Mouse (Mus musculus): ENCODE data around the gene Mcur1. TPM values are rescaled to one million over a fixed set of nuclear protein-coding genes. Genes with fewer than 3 reads are reported as not detected.

Gene Mcur1
- polyA plus RNA-seq, 1 experiment from 2014 or later: 8.6 TPM

- ATAC-seq (ENCODE audit: low read depth): peak; percentile 54; the same call in 1 of the 2 replicates
- Histone ChIP-seq H3K4me2 (ENCODE audit: low read depth, low read length) (no peak overlapping the region), H3K27ac (ENCODE audit: low read depth, low read length) (peak overlapping the region; percentile 22; the same call in 1 of the 2 replicates), H3K4me1 (ENCODE audit: control insufficient read depth, insufficient read depth, low read length) (peaks cover 4% of the 10 kb centered on the region; the same call in 1 of the 2 replicates), H3K27me3 (ENCODE audit: control insufficient read depth, insufficient read depth, low read length) (no peaks in the 10 kb centered on the region), H3K9me3 (ENCODE audit: control insufficient read depth, low read length) (no peaks in the 10 kb centered on the region), H3K4me3 (ENCODE audit: low read depth, low read length) (no peak overlapping the region), H3K9ac (replicated peaks; ENCODE audit: low read depth, low read length) (no peak overlapping the region), H3K36me3 (ENCODE audit: control insufficient read depth, insufficient read depth, low read length) (no peaks in the 10 kb centered on the region)
- 57% methylated on average over 16 of the region's 16 CpGs for WGBS
Measured at GRCm38 (mm10) chr13:43524491-43525362, 35.3 kb downstream of the Mcur1 start.

GRCm38 (mm10) chr13:43523906-43524480 is 36.0 kb downstream of the Mcur1 start:
- H3K36me3 ChIP-seq (ENCODE audit: control insufficient read depth, insufficient read depth, low read length): no peaks in the 10 kb centered on the region
- no peak for ATAC-seq (ENCODE audit: low read depth)
- no peaks in the 10 kb centered on the region for H3K27me3 ChIP-seq (ENCODE audit: control insufficient read depth, insufficient read depth, low read length)
- WGBS: 85% methylated on average over 7 of the region's 7 CpGs
- peaks cover 4% of the 10 kb centered on the region; the same call in 1 of the 2 replicates for H3K4me1 ChIP-seq (ENCODE audit: control insufficient read depth, insufficient read depth, low read length)
- no peak overlapping the region for H3K4me3 ChIP-seq (ENCODE audit: low read depth, low read length)
- H3K27ac ChIP-seq (ENCODE audit: low read depth, low read length): no peak overlapping the region
- no peaks in the 10 kb centered on the region for H3K9me3 ChIP-seq (ENCODE audit: control insufficient read depth, low read length)
- no peak overlapping the region for H3K9ac ChIP-seq (replicated peaks; ENCODE audit: low read depth, low read length)
- H3K4me2 ChIP-seq (ENCODE audit: low read depth, low read length): no peak overlapping the region

GRCm38 (mm10) chr13:43521940-43522339 is 38.1 kb downstream of the Mcur1 start:
- H3K9me3 ChIP-seq (ENCODE audit: control insufficient read depth, low read length): no peaks in the 10 kb centered on the region

GRCm38 (mm10) chr13:43519251-43519650 is 40.7 kb downstream of the Mcur1 start:
- no peak overlapping the region for H3K4me3 ChIP-seq (ENCODE audit: low read depth, low read length)
- H3K9ac ChIP-seq (replicated peaks; ENCODE audit: low read depth, low read length): no peak overlapping the region
- H3K27me3 ChIP-seq (ENCODE audit: control insufficient read depth, insufficient read depth, low read length): no peaks in the 10 kb centered on the region
- no peaks in the 10 kb centered on the region for H3K36me3 ChIP-seq (ENCODE audit: control insufficient read depth, insufficient read depth, low read length)
- no peak overlapping the region for H3K27ac ChIP-seq (ENCODE audit: low read depth, low read length)
- H3K4me1 ChIP-seq (ENCODE audit: control insufficient read depth, insufficient read depth, low read length): no peaks in the 10 kb centered on the region
- no peak overlapping the region for H3K4me2 ChIP-seq (ENCODE audit: low read depth, low read length)
- 81% methylated on average over 6 of the region's 6 CpGs for WGBS
- no peaks in the 10 kb centered on the region for H3K9me3 ChIP-seq (ENCODE audit: control insufficient read depth, low read length)
- ATAC-seq (ENCODE audit: low read depth): no peak

More at GRCm38 (mm10) chr13:43521940-43522339, 38.1 kb downstream of the Mcur1 start:
- no peaks in the 10 kb centered on the region for H3K36me3 ChIP-seq (ENCODE audit: control insufficient read depth, insufficient read depth, low read length)
- H3K4me3 ChIP-seq (ENCODE audit: low read depth, low read length): no peak overlapping the region
- H3K9ac ChIP-seq (replicated peaks; ENCODE audit: low read depth, low read length): no peak overlapping the region
- peaks cover 4% of the 10 kb centered on the region; the same call in 1 of the 2 replicates for H3K4me1 ChIP-seq (ENCODE audit: control insufficient read depth, insufficient read depth, low read length)
- ATAC-seq (ENCODE audit: low read depth): no peak
- WGBS: 90% methylated on average over 5 of the region's 5 CpGs
- no peak overlapping the region for H3K4me2 ChIP-seq (ENCODE audit: low read depth, low read length)
- H3K27ac ChIP-seq (ENCODE audit: low read depth, low read length): no peak overlapping the region
- no peaks in the 10 kb centered on the region for H3K27me3 ChIP-seq (ENCODE audit: control insufficient read depth, insufficient read depth, low read length)

- 46% methylated on average over 8 of the region's 8 CpGs for WGBS
- no peak overlapping the region for H3K27ac ChIP-seq (ENCODE audit: low read depth, low read length)
Measured at GRCm38 (mm10) chr13:43517371-43517770, 42.6 kb downstream of the Mcur1 start.

GRCm38 (mm10) chr13:43516931-43517330 is 43.1 kb downstream of the Mcur1 start:
- Histone ChIP-seq H3K36me3 (ENCODE audit: control insufficient read depth, insufficient read depth, low read length) (no peaks in the 10 kb centered on the region), H3K4me3 (ENCODE audit: low read depth, low read length) (no peak overlapping the region), H3K27ac (ENCODE audit: low read depth, low read length) (no peak overlapping the region), H3K4me2 (ENCODE audit: low read depth, low read length) (no peak overlapping the region), H3K9ac (replicated peaks; ENCODE audit: low read depth, low read length) (no peak overlapping the region), H3K9me3 (ENCODE audit: control insufficient read depth, low read length) (no peaks in the 10 kb centered on the region), H3K4me1 (ENCODE audit: control insufficient read depth, insufficient read depth, low read length) (no peaks in the 10 kb centered on the region), H3K27me3 (ENCODE audit: control insufficient read depth, insufficient read depth, low read length) (no peaks in the 10 kb centered on the region)
- peak; percentile 31; the same call in 1 of the 2 replicates for ATAC-seq (ENCODE audit: low read depth)
- 27% methylated on average over 6 of the region's 6 CpGs for WGBS

More at GRCm38 (mm10) chr13:43517371-43517770, 42.6 kb downstream of the Mcur1 start:
- H3K36me3 ChIP-seq (ENCODE audit: control insufficient read depth, insufficient read depth, low read length): no peaks in the 10 kb centered on the region
- ATAC-seq (ENCODE audit: low read depth): no peak
- no peaks in the 10 kb centered on the region for H3K27me3 ChIP-seq (ENCODE audit: control insufficient read depth, insufficient read depth, low read length)
- no peak overlapping the region for H3K4me3 ChIP-seq (ENCODE audit: low read depth, low read length)
- no peak overlapping the region for H3K4me2 ChIP-seq (ENCODE audit: low read depth, low read length)
- H3K9ac ChIP-seq (replicated peaks; ENCODE audit: low read depth, low read length): no peak overlapping the region
- no peaks in the 10 kb centered on the region for H3K9me3 ChIP-seq (ENCODE audit: control insufficient read depth, low read length)
- no peaks in the 10 kb centered on the region for H3K4me1 ChIP-seq (ENCODE audit: control insufficient read depth, insufficient read depth, low read length)

- no peak overlapping the region for H3K4me2 ChIP-seq (ENCODE audit: low read depth, low read length)
- no peak overlapping the region for H3K4me3 ChIP-seq (ENCODE audit: low read depth, low read length)
- no peak overlapping the region for H3K27ac ChIP-seq (ENCODE audit: low read depth, low read length)
- H3K36me3 ChIP-seq (ENCODE audit: control insufficient read depth, insufficient read depth, low read length): no peaks in the 10 kb centered on the region
- ATAC-seq (ENCODE audit: low read depth): no peak
- H3K4me1 ChIP-seq (ENCODE audit: control insufficient read depth, insufficient read depth, low read length): no peaks in the 10 kb centered on the region
- H3K27me3 ChIP-seq (ENCODE audit: control insufficient read depth, insufficient read depth, low read length): no peaks in the 10 kb centered on the region
- WGBS: 94% methylated on average over 5 of the region's 5 CpGs
- no peak overlapping the region for H3K9ac ChIP-seq (replicated peaks; ENCODE audit: low read depth, low read length)
- H3K9me3 ChIP-seq (ENCODE audit: control insufficient read depth, low read length): no peaks in the 10 kb centered on the region
Measured at GRCm38 (mm10) chr13:43516119-43516518, 43.9 kb downstream of the Mcur1 start.

- Histone ChIP-seq H3K4me1 (ENCODE audit: control insufficient read depth, insufficient read depth, low read length) (no peaks in the 10 kb centered on the region), H3K4me3 (ENCODE audit: low read depth, low read length) (no peak overlapping the region), H3K27ac (ENCODE audit: low read depth, low read length) (no peak overlapping the region), H3K27me3 (ENCODE audit: control insufficient read depth, insufficient read depth, low read length) (no peaks in the 10 kb centered on the region), H3K9me3 (ENCODE audit: control insufficient read depth, low read length) (no peaks in the 10 kb centered on the region), H3K36me3 (ENCODE audit: control insufficient read depth, insufficient read depth, low read length) (no peaks in the 10 kb centered on the region), H3K9ac (replicated peaks; ENCODE audit: low read depth, low read length) (no peak overlapping the region), H3K4me2 (ENCODE audit: low read depth, low read length) (no peak overlapping the region)
- WGBS: 82% methylated on average over 8 of the region's 8 CpGs
- ATAC-seq (ENCODE audit: low read depth): no peak
Measured at GRCm38 (mm10) chr13:43514950-43515358, 45.0 kb downstream of the Mcur1 start.

GRCm38 (mm10) chr13:43512736-43513135 is 47.3 kb downstream of the Mcur1 start:
- H3K9me3 ChIP-seq (ENCODE audit: control insufficient read depth, low read length): no peaks in the 10 kb centered on the region
- H3K27me3 ChIP-seq (ENCODE audit: control insufficient read depth, insufficient read depth, low read length): no peaks in the 10 kb centered on the region
- no peaks in the 10 kb centered on the region for H3K4me1 ChIP-seq (ENCODE audit: control insufficient read depth, insufficient read depth, low read length)
- H3K4me2 ChIP-seq (ENCODE audit: low read depth, low read length): no peak overlapping the region
- H3K4me3 ChIP-seq (ENCODE audit: low read depth, low read length): no peak overlapping the region
- H3K27ac ChIP-seq (ENCODE audit: low read depth, low read length): no peak overlapping the region
- no peaks in the 10 kb centered on the region for H3K36me3 ChIP-seq (ENCODE audit: control insufficient read depth, insufficient read depth, low read length)
- WGBS: 85% methylated on average over 3 of the region's 3 CpGs
- no peak for ATAC-seq (ENCODE audit: low read depth)
- H3K9ac ChIP-seq (replicated peaks; ENCODE audit: low read depth, low read length): no peak overlapping the region
